Mouse (Mus musculus): ENCODE measurements around the gene Ptpn11. TPM values are rescaled to one million over a fixed set of nuclear protein-coding genes. Genes with fewer than 3 reads are reported as not detected.

Gene Ptpn11
- polyA plus RNA-seq, 1 experiment from 2014 or later: 17.4 TPM

DNA sequence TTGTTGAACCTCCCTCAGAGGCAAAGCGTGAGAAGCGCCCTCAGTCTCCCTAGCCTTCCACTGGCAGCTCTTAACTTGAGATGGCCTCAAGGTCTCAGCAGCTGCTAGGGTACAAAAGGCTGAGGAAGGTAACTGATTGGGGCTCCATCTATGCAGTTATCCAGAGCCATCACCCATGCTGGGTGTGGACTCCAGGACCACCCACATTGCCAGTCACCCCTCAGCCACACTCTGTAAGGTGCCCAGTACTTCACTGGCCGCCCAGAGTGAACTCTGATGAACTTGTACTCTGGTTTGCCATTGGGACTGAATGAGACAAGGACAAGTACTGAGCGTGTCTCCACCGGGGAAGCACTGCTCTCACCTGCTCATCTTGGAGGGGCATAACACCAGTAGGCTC, 61.9 kb downstream of the Ptpn11 start:
- no peak overlapping the region for H3K27ac ChIP-seq (ENCODE audit: low read length)
- H3K9ac ChIP-seq (ENCODE audit: low read length): no peak overlapping the region
- H3K27me3 ChIP-seq (ENCODE audit: control insufficient read depth, insufficient read depth, low read length): no peaks in the 10 kb centered on the region
- H3K4me1 ChIP-seq (ENCODE audit: control insufficient read depth, insufficient read depth, low read length): peaks cover 3% of the 10 kb centered on the region; the same call in 1 of the 2 replicates
- ATAC-seq (replicated peaks; ENCODE audit: extremely low read depth, insufficient read depth, low FRiP score): no peak
- no peak overlapping the region for H3K4me3 ChIP-seq (ENCODE audit: low read length)
- peaks cover 21% of the 10 kb centered on the region for H3K36me3 ChIP-seq (ENCODE audit: control insufficient read depth, insufficient read depth)
- no peaks in the 10 kb centered on the region for H3K9me3 ChIP-seq (replicated peaks; ENCODE audit: control insufficient read depth, low read length)
- 91% methylated on average over 5 of the region's 5 CpGs for WGBS
- H3K4me2 ChIP-seq (ENCODE audit: low read depth, low read length): no peak overlapping the region

DNA sequence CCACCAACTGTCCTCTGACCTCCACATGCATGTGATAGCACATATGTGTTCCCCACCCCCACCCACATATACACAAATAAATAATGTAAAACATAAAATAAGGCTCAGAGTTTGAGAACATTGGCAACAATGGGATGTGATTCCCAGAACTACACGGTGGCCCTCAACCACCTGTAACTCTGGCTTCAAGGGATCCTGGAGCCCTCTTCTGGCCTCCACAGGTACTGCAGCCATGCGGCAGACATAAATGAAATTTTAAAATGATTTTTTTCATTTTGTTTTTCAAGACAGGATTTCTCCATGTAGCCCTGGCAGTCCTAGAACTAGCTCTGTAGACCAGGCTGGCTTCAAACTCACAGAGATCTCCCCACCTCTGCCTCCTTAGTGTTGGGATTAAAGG, 65.1 kb downstream of the Ptpn11 start:
- no peak for ATAC-seq (replicated peaks; ENCODE audit: extremely low read depth, insufficient read depth, low FRiP score)
- peaks cover 12% of the 10 kb centered on the region for H3K36me3 ChIP-seq (ENCODE audit: control insufficient read depth, insufficient read depth)
- no peak overlapping the region for H3K4me2 ChIP-seq (ENCODE audit: low read depth, low read length)
- no peak overlapping the region for H3K27ac ChIP-seq (ENCODE audit: low read length)
- H3K4me1 ChIP-seq (ENCODE audit: control insufficient read depth, insufficient read depth, low read length): no peaks in the 10 kb centered on the region
- H3K9me3 ChIP-seq (replicated peaks; ENCODE audit: control insufficient read depth, low read length): no peaks in the 10 kb centered on the region
- H3K9ac ChIP-seq (ENCODE audit: low read length): no peak overlapping the region
- H3K27me3 ChIP-seq (ENCODE audit: control insufficient read depth, insufficient read depth, low read length): no peaks in the 10 kb centered on the region
- H3K4me3 ChIP-seq (ENCODE audit: low read length): no peak overlapping the region
- 71% methylated on average over 2 of the region's 2 CpGs for WGBS

DNA sequence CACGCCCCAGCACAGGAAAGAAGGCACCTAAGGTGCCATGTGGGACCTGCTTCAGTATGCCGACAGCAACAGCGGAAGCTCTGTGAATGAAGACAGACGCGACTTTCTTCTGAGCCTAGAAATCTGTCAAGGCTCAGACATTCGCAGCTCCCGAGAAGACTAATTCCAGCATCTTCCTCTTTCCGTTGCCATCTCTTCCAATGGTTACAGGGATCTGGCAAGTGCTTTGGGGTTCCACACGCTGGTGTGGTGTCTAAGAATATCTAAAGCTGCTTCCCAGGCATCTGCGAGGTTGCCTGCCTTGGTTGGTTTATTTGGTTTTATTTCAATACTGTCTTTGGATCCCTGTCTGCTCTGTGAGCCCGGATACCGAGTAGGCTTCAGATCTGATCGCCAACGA, 65.6 kb downstream of the Ptpn11 start:
- Histone ChIP-seq H3K4me3 (ENCODE audit: low read length) (no peak overlapping the region), H3K27ac (ENCODE audit: low read length) (no peak overlapping the region), H3K27me3 (ENCODE audit: control insufficient read depth, insufficient read depth, low read length) (no peaks in the 10 kb centered on the region), H3K4me1 (ENCODE audit: control insufficient read depth, insufficient read depth, low read length) (no peaks in the 10 kb centered on the region), H3K9ac (ENCODE audit: low read length) (no peak overlapping the region), H3K4me2 (ENCODE audit: low read depth, low read length) (no peak overlapping the region), H3K36me3 (ENCODE audit: control insufficient read depth, insufficient read depth) (peaks cover 12% of the 10 kb centered on the region), H3K9me3 (replicated peaks; ENCODE audit: control insufficient read depth, low read length) (no peaks in the 10 kb centered on the region)
- 88% methylated on average over 14 of the region's 14 CpGs for WGBS
- no peak for ATAC-seq (replicated peaks; ENCODE audit: extremely low read depth, insufficient read depth, low FRiP score)

DNA sequence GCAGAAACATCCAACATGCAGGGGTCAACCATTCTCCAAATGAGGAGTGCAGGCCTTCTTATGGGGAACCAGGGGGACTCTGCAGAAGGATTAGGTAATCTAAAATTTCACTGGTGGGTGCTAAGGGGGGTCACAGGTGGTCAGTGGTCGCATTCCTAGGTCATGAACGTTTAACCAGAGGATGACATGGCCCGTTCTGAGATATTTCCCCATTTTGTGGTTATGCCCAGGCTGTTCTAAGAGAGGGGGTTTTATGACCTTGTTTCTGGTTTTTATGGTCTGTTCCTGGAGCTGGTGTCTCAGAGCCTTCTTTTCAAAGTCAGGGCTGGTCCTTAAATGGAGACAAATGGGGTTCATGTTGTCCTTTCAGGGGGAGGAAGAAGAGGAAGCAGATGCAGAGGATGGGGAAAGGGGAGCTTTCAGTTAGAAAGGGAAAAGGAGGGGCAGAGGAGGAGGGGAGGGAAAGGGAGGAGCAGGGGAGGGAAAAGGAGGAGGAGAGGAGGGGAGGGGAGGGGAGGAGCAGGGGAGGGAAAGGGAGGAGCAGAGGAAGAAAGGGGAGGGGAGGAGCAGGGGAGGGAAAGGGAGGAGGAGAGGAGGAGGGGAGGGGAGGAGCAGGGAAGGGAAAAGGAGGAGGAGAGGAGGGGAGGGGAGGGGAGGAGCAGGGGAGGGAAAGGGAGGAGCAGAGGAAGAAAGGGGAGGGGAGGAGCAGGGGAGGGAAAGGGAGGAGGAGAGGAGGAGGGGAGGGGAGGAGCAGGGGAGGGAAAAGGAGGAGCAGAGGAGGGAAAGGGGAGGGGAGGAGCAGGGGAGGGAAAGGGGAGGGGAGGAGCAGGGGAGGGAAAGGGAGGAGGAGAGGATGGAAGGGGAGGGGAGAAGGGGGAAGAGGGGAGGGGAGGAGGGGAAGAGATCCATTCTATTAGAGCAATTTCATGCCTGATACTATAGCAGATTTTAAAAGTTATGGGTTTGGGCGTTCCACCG, 66.7 kb downstream of the Ptpn11 start:
- no peak overlapping the region for H3K9ac ChIP-seq (ENCODE audit: low read length)
- H3K27ac ChIP-seq (ENCODE audit: low read length): no peak overlapping the region
- peaks cover 6% of the 10 kb centered on the region for H3K36me3 ChIP-seq (ENCODE audit: control insufficient read depth, insufficient read depth)
- H3K4me2 ChIP-seq (ENCODE audit: low read depth, low read length): no peak overlapping the region
- no peaks in the 10 kb centered on the region for H3K4me1 ChIP-seq (ENCODE audit: control insufficient read depth, insufficient read depth, low read length)
- no peak overlapping the region for H3K4me3 ChIP-seq (ENCODE audit: low read length)
- H3K9me3 ChIP-seq (replicated peaks; ENCODE audit: control insufficient read depth, low read length): no peaks in the 10 kb centered on the region
- no peak for ATAC-seq (replicated peaks; ENCODE audit: extremely low read depth, insufficient read depth, low FRiP score)
- H3K27me3 ChIP-seq (ENCODE audit: control insufficient read depth, insufficient read depth, low read length): no peaks in the 10 kb centered on the region
- WGBS: 73% methylated on average over 5 of the region's 5 CpGs

DNA sequence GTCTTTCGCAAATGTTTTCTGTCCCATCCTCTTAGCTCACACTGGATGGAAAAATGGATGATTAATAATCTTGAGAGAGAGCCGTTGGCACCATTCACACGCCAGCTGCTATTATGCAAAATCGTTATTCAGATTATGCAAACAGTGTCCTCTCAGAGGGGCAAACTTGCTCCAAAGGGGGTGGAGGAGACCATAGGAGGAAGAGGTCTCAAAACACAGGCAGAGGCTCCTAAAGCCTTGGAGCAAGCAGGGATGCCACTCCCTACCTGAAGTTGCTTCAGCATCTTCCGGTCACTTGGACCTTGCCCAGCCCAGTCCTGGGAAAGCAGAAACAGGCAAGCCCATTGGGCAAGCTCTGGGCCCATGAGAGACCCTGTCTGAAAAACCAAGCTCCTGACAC, 67.8 kb downstream of the Ptpn11 start:
- Histone ChIP-seq H3K9ac (ENCODE audit: low read length) (no peak overlapping the region), H3K4me3 (ENCODE audit: low read length) (no peak overlapping the region), H3K4me1 (ENCODE audit: control insufficient read depth, insufficient read depth, low read length) (no peaks in the 10 kb centered on the region), H3K4me2 (ENCODE audit: low read depth, low read length) (no peak overlapping the region), H3K27ac (ENCODE audit: low read length) (no peak overlapping the region), H3K27me3 (ENCODE audit: control insufficient read depth, insufficient read depth, low read length) (no peaks in the 10 kb centered on the region), H3K36me3 (ENCODE audit: control insufficient read depth, insufficient read depth) (no peaks in the 10 kb centered on the region; the same call in 1 of the 2 replicates), H3K9me3 (replicated peaks; ENCODE audit: control insufficient read depth, low read length) (no peaks in the 10 kb centered on the region)
- no peak for ATAC-seq (replicated peaks; ENCODE audit: extremely low read depth, insufficient read depth, low FRiP score)
- 81% methylated on average over 5 of the region's 5 CpGs for WGBS

DNA sequence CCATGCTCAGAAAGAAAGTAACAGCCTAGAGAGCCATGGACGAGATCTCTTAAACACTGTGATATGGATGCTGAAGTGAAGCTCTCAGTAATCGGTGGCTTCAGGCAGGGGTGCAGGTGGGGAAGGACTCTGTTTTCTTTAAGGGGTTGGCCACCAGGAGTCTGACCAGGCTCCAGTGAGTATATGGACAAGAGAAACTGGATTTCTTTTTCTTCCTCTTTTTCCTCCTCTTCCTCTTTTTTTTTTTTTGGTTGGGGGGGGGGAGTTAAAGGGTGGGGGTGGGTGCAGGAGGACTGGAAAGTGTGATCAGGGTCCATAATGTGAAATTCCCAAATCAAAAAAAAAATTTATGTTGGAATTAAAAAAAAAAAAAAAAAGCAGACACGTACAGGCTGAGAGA, 68.6 kb downstream of the Ptpn11 start:
- no peaks in the 10 kb centered on the region for H3K36me3 ChIP-seq (ENCODE audit: control insufficient read depth, insufficient read depth)
- no peak overlapping the region for H3K27ac ChIP-seq (ENCODE audit: low read length)
- no peak overlapping the region for H3K9ac ChIP-seq (ENCODE audit: low read length)
- no peak overlapping the region for H3K4me3 ChIP-seq (ENCODE audit: low read length)
- H3K4me1 ChIP-seq (ENCODE audit: control insufficient read depth, insufficient read depth, low read length): no peaks in the 10 kb centered on the region
- no peaks in the 10 kb centered on the region for H3K27me3 ChIP-seq (ENCODE audit: control insufficient read depth, insufficient read depth, low read length)
- WGBS: 71% methylated on average over 3 of the region's 3 CpGs
- no peak overlapping the region for H3K4me2 ChIP-seq (ENCODE audit: low read depth, low read length)
- no peaks in the 10 kb centered on the region for H3K9me3 ChIP-seq (replicated peaks; ENCODE audit: control insufficient read depth, low read length)
- ATAC-seq (replicated peaks; ENCODE audit: extremely low read depth, insufficient read depth, low FRiP score): no peak

DNA sequence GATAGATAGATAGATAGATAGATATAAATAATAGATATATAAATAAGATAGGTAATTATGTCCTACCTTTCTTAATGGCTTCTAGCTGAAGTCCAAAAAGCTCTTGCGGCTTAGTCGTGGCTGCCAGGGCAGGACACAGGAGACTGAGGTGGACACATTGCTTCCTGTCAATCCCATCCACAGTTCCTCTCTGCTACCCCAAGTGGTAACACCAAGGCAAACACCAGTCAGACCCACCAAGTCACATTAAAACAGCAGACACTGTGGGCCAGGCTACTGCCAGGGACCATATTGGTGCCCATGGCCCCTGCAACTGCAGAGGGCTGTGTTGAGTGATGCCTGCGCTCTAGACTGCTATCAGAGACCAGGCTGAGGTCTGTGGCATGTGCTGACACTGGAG, 69.2 kb downstream of the Ptpn11 start:
- Histone ChIP-seq H3K9me3 (replicated peaks; ENCODE audit: control insufficient read depth, low read length) (no peaks in the 10 kb centered on the region), H3K36me3 (ENCODE audit: control insufficient read depth, insufficient read depth) (no peaks in the 10 kb centered on the region), H3K4me2 (ENCODE audit: low read depth, low read length) (no peak overlapping the region), H3K9ac (ENCODE audit: low read length) (no peak overlapping the region), H3K27ac (ENCODE audit: low read length) (no peak overlapping the region), H3K4me3 (ENCODE audit: low read length) (no peak overlapping the region), H3K4me1 (ENCODE audit: control insufficient read depth, insufficient read depth, low read length) (no peaks in the 10 kb centered on the region), H3K27me3 (ENCODE audit: control insufficient read depth, insufficient read depth, low read length) (no peaks in the 10 kb centered on the region)
- WGBS: 89% methylated on average over 3 of the region's 3 CpGs
- ATAC-seq (replicated peaks; ENCODE audit: extremely low read depth, insufficient read depth, low FRiP score): no peak

DNA sequence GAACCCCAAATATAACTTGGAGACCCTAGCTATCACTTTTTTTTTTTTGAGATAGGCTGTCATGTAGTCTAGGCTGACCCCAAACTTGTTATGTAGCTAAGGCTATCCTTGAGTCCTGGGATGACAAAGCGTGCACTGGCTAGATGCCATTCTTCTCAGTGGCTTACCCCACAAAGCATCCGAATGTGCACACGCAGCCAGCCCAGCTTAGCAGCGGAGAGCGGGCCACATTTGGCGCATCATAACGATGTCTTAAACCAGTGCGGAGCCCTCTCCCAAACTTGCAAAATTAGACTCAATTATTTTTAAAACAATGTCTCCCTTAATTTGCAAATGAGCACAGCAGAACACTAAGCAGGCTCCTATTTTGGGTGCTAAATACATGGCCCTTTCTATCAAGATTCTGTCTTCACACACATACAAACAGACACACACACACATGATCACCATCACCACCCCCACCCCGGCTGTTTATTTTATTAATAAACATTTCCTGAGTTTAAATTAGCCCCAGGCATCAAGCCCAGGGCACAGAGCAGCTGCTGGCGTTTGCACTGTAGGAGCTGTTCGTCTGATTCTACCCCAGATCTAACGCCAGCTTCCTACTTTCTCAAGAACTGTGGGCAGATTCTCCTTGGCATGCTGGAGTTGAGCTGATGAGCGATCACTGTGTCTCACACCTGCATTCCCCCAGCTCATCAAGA, 71.7 kb downstream of the Ptpn11 start:
- Histone ChIP-seq H3K4me2 (ENCODE audit: low read depth, low read length) (no peak overlapping the region), H3K27me3 (ENCODE audit: control insufficient read depth, insufficient read depth, low read length) (no peaks in the 10 kb centered on the region), H3K4me3 (ENCODE audit: low read length) (no peak overlapping the region), H3K9ac (ENCODE audit: low read length) (no peak overlapping the region), H3K4me1 (ENCODE audit: control insufficient read depth, insufficient read depth, low read length) (no peaks in the 10 kb centered on the region), H3K27ac (ENCODE audit: low read length) (no peak overlapping the region), H3K36me3 (ENCODE audit: control insufficient read depth, insufficient read depth) (no peaks in the 10 kb centered on the region), H3K9me3 (replicated peaks; ENCODE audit: control insufficient read depth, low read length) (no peaks in the 10 kb centered on the region)
- WGBS: 82% methylated on average over 13 of the region's 13 CpGs
- ATAC-seq (replicated peaks; ENCODE audit: extremely low read depth, insufficient read depth, low FRiP score): no peak

DNA sequence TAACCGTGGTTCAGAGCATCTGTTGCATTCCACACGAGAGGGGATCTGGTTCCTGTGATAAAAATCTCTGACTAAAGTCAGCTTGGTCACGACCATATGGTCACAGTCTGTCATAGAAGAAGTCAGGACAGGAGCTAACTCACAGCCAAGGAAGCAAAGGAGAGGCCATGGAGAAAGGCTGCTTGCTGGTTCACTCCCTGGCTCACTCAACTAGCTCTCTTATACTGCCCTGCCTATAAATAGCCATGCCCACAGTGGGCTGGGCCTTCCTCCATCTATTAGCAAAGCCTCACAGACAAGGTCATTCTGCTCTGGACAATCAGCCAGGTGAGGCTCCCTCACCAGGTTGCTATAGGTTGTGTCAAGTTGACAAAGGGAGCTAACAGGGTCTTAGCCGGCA, 72.9 kb downstream of the Ptpn11 start:
- H3K4me2 ChIP-seq (ENCODE audit: low read depth, low read length): no peak overlapping the region
- H3K9me3 ChIP-seq (replicated peaks; ENCODE audit: control insufficient read depth, low read length): no peaks in the 10 kb centered on the region
- no peaks in the 10 kb centered on the region for H3K27me3 ChIP-seq (ENCODE audit: control insufficient read depth, insufficient read depth, low read length)
- no peak for ATAC-seq (replicated peaks; ENCODE audit: extremely low read depth, insufficient read depth, low FRiP score)
- 0 out of 2 replicates have a peak, but pooled peaks cover 5% of the 10 kb centered on the region for H3K4me1 ChIP-seq (ENCODE audit: control insufficient read depth, insufficient read depth, low read length)
- no peaks in the 10 kb centered on the region for H3K36me3 ChIP-seq (ENCODE audit: control insufficient read depth, insufficient read depth)
- H3K9ac ChIP-seq (ENCODE audit: low read length): no peak overlapping the region
- H3K4me3 ChIP-seq (ENCODE audit: low read length): no peak overlapping the region
- no peak overlapping the region for H3K27ac ChIP-seq (ENCODE audit: low read length)
- WGBS: 26% methylated on average over 4 of the region's 4 CpGs
